Mouse (Mus musculus): ENCODE data around the gene Ncs1. TPM values are rescaled to one million over a fixed set of nuclear protein-coding genes. Genes with fewer than 3 reads are reported as not detected.
A peak's percentile ranks its signal among the peaks of the same experiment; 100 is the strongest.

The Ncs1 gene
- polyA plus RNA-seq, 1 experiment: 0.67 TPM

DNA sequence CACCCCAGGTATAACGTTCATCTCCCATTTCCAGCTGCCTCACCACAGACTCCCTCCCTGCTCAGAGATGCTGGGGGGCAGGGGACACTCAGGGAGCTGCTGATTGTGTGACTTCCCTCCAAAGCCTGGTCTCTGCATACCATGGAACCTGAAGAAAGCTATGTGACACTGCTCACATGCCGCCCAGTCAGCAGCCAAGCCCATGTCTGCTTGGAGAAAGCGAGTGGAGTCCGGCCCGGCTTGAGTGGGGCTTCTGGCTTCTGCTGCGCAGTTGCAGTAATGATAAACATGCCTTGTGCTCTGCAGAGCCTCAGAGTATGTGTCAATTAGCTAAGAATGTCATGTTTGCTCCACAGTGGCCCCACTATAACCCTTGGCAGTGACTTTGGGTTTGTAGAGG, 26.2 kb upstream of the Ncs1 start:
- no peak overlapping the region for H3K27ac ChIP-seq (replicated peaks; ENCODE audit: low read depth, low read length)

DNA sequence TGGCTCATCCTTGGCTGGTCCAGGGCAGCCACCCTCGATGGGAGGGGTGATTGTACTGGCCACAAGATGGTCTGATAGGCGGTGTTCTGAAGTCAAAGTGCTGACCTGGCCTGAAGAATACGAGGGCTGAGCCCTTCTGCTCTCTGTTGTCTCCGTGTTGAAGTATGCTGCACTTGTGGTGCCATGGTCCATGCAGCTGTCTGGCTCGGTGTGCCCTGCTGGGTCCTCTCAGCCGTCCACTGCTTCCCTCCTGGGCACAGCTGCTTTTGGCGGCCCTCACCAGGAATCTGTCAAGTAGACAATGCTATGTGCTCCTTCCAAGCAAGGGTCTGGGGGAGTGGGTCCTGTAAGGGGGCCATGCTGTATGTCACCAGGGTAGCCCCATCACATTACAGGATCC, 24.8 kb upstream of the Ncs1 start:
- H3K4me1 ChIP-seq (ENCODE audit: control insufficient read depth, insufficient read depth, insufficient read length, low read length): no peaks in the 10 kb centered on the region
- no peak overlapping the region for H3K4me3 ChIP-seq (ENCODE audit: insufficient read depth, low read depth, low read length)
- H3K27ac ChIP-seq (replicated peaks; ENCODE audit: low read depth, low read length): no peak overlapping the region

More for the DNA sequence above, 26.2 kb upstream of the Ncs1 start:
- Histone ChIP-seq H3K4me3 (ENCODE audit: insufficient read depth, low read depth, low read length) (no peak overlapping the region), H3K4me1 (ENCODE audit: control insufficient read depth, insufficient read depth, insufficient read length, low read length) (no peaks in the 10 kb centered on the region)

DNA sequence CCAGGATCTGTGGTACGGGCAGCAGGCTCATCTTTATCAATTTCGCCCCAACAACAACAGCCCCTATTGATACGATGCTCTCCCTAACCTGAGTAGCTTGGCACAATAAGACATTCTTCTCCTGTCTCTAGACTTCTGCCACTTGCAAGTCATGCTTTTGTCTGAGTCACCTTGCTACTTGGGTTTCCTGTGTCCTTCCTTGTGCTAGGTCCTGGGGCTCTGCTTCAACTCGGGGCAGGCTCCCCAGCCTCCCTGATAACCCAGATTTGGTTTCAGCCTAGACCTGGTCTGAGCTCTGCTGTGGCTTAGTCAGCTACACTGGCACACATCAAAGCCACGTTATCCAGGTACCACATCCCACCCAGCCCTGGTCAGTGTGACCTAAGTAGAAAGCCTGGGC, 24.0 kb upstream of the Ncs1 start:
- Histone ChIP-seq H3K27ac (replicated peaks; ENCODE audit: low read depth, low read length) (no peak overlapping the region), H3K4me3 (ENCODE audit: insufficient read depth, low read depth, low read length) (no peak overlapping the region), H3K4me1 (ENCODE audit: control insufficient read depth, insufficient read depth, insufficient read length, low read length) (no peaks in the 10 kb centered on the region)

DNA sequence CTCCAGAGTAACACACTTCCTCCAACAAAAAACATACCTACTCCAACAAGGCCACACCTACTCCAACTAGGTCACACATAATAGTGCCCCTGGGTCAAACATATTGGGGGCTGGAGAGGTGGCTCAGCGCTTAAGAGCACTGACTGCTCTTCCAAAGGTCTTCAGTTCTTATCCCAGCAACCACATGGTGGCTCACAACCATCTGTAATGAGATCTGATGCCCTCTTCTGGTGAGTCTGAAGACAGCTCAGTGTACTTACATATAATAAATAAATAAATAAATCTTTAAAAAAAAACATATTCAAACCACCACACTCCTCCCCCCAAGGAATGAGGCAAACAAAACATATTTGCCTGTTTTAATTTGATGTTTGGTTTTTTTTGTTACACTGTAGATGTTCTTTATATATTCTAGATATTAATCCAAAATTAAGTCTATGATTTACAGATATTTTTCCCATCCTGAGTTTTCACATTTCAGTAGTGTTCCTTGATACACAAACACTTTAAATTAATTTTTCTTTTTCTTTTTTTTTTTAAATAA, 16.8 kb upstream of the Ncs1 start:
- H3K4me3 ChIP-seq (ENCODE audit: insufficient read depth, low read depth, low read length): no peak overlapping the region
- H3K27ac ChIP-seq (replicated peaks; ENCODE audit: low read depth, low read length): no peak overlapping the region
- no peaks in the 10 kb centered on the region for H3K4me1 ChIP-seq (ENCODE audit: control insufficient read depth, insufficient read depth, insufficient read length, low read length)

DNA sequence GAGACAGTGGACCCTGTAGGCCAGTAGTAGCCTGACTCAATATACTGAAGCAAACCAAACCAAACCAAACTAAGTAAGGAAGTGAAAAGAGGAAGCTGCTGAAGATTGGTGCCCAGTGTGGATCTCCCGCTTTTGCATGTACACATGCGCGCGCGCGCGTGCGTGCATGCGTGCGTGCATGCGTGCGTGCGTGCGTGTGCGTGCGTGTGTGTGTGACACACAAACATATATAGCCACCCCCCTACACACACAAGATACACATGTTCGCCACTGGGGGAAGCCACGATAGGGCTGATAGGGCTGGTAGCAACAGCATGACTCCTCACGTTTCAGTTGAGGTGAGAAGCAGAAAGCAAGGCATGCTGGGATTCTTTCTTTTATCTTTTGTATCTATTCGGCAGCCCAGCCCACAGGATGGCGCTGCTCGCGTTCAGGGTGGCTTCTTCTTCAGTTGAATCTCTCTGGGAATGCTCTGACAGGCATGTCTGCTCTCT, 6.4 kb upstream of the Ncs1 start:
- no peaks in the 10 kb centered on the region for H3K4me1 ChIP-seq (ENCODE audit: control insufficient read depth, insufficient read depth, insufficient read length, low read length)
- no peak overlapping the region for H3K27ac ChIP-seq (replicated peaks; ENCODE audit: low read depth, low read length)
- H3K4me3 ChIP-seq (ENCODE audit: insufficient read depth, low read depth, low read length): peak overlapping the region; percentile 27

DNA sequence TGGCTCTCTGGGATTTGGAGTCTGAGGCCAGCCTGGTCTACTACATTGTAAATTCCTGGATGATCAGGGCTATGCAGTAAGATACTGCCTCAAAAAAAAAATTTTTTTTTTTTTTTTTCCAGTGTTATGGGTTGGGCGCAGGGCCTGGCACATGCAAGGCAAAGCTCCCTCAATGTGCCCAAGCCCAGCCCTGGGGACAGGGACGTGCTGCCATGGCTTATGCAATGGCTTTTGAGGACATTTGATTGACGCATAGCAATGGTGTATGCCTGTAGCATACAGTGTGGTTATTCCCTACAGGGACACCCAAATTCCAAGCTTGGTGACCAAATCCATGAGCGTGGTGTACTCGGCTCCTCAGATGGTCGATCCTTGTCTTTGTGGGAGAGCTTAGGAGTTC, 5.8 kb upstream of the Ncs1 start:
- Histone ChIP-seq H3K4me1 (ENCODE audit: control insufficient read depth, insufficient read depth, insufficient read length, low read length) (no peaks in the 10 kb centered on the region), H3K27ac (replicated peaks; ENCODE audit: low read depth, low read length) (no peak overlapping the region), H3K4me3 (ENCODE audit: insufficient read depth, low read depth, low read length) (no peak overlapping the region)

DNA sequence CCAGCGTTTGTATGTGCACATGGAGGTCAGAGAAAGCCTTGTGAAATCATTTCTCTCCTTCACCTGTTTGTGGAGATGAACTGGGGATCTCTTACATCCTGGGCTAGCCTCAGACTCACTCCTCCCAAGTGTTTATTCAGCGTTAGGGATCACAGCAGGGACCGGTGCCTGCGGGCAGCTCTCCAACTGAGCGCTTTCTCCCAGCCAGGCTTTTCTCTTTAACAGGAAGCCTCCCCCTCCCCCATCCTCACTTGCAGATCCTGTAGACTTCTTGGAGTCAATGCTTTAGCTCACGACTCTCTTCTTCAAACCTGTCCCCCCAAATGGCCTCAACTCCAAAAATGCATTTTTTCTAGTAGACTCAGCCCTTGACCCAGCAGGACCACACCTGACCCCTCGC, 4.0 kb upstream of the Ncs1 start:
- H3K4me3 ChIP-seq (ENCODE audit: insufficient read depth, low read depth, low read length): no peak overlapping the region
- H3K4me1 ChIP-seq (ENCODE audit: control insufficient read depth, insufficient read depth, insufficient read length, low read length): no peaks in the 10 kb centered on the region
- no peak overlapping the region for H3K27ac ChIP-seq (replicated peaks; ENCODE audit: low read depth, low read length)

DNA sequence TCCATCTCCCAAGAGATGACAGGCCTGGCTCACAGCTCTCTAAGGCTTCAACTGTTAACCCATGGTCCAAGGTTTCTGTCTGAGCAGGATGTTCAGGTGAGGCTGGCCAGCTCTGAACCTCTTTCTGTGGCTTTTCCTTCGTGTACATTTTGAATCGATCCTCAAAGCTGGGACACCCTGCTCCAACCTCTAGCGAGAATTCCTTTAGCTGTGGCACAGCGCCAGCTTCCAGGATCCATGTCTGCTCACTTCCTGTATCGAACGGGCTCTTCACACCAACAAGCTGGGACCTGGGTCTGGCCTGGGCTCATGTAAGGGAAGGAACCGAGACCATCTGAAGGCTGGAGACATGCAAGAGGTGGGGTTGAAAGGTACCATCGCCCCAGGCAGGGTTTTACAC, 1.4 kb upstream of the Ncs1 start:
- H3K27ac ChIP-seq (replicated peaks; ENCODE audit: low read depth, low read length): no peak overlapping the region

DNA sequence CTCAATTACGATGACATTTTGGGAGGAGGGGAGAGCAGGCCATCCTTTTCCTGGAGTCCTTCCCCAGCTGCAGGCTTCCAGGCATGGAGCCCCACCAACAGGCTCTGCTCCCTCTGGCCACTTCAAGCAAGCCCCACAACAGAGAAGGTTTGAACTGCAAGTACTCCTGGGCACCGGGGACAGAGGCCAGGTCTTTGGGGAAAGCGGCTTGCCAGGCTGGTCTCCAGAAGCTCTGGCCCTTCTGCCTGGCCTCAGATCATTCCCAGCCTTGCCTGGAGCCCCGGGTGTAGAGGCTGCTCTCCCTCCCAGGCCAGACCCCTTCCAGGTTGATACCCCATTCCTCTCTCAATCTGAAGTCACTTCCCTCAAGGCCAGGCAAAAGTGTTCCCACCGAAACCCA, 572 bp upstream of the Ncs1 start:
- Histone ChIP-seq H3K4me1 (ENCODE audit: control insufficient read depth, insufficient read depth, insufficient read length, low read length) (no peaks in the 10 kb centered on the region), H3K27ac (replicated peaks; ENCODE audit: low read depth, low read length) (no peak overlapping the region), H3K4me3 (ENCODE audit: insufficient read depth, low read depth, low read length) (peak overlapping the region; percentile 57; the same call in 1 of the 2 replicates)

More for the DNA sequence above, 1.4 kb upstream of the Ncs1 start:
- Histone ChIP-seq H3K4me3 (ENCODE audit: insufficient read depth, low read depth, low read length) (no peak overlapping the region), H3K4me1 (ENCODE audit: control insufficient read depth, insufficient read depth, insufficient read length, low read length) (no peaks in the 10 kb centered on the region)

DNA sequence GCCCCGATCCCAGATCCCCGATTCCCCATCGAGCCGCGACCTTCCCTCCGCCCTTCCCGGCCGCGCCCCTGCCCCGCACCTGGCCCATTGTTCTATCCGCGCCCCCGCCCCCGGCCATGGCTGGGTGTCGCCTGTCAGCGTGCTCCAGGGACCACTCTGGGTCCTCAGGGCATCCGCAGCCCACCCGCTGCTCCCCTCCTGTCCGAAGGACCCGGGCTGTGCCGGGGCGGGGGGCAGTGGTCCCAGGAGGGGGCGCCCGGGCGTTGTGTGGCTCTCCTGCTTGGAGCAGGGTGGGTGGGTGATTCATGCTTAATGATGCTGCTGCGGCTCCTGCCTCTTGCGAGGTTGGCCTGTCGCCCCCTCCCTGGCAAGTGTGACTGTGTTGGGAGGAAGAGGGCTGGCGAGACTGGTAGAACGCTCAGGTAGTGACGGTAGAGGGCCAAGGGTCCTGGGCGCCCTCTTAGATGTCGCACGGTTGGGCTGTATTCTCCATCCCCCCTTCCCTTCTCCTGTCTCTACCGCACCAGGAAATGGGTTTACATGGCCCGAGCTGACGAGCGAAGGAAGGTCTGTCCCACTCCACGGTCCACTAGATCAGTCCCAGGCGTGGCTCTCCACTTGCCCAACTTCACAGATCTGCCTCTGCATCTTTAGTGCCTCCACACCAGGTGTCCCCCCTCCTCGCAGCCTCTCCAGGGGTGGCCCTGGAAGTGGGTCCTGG, 788 bp downstream of the Ncs1 start:
- peak overlapping the region; percentile 57 for H3K4me3 ChIP-seq (ENCODE audit: insufficient read depth, low read depth, low read length)
- no peak overlapping the region for H3K27ac ChIP-seq (replicated peaks; ENCODE audit: low read depth, low read length)
- H3K4me1 ChIP-seq (ENCODE audit: control insufficient read depth, insufficient read depth, insufficient read length, low read length): no peaks in the 10 kb centered on the region

DNA sequence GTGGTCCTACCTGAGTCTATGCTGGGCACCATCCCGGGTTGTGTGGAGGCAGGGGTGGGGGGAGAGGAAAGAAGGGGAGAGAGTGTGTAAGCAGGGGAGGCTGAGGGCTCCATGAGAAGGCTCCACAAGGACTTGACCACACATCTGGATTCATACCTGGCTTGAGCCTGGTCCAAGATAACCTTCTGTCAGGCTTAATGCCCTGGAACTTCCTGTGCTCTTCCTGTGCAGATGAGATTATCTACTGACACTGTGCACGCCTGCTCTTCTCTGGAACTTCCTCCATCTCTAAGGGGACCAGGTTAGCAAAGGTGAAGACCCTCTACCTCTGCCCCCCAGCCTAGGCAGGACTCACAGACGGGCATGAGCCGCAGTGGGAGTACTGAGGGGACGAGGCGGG, 3.2 kb downstream of the Ncs1 start:
- no peak overlapping the region for H3K4me3 ChIP-seq (ENCODE audit: insufficient read depth, low read depth, low read length)
- H3K27ac ChIP-seq (replicated peaks; ENCODE audit: low read depth, low read length): no peak overlapping the region
- H3K4me1 ChIP-seq (ENCODE audit: control insufficient read depth, insufficient read depth, insufficient read length, low read length): no peaks in the 10 kb centered on the region

DNA sequence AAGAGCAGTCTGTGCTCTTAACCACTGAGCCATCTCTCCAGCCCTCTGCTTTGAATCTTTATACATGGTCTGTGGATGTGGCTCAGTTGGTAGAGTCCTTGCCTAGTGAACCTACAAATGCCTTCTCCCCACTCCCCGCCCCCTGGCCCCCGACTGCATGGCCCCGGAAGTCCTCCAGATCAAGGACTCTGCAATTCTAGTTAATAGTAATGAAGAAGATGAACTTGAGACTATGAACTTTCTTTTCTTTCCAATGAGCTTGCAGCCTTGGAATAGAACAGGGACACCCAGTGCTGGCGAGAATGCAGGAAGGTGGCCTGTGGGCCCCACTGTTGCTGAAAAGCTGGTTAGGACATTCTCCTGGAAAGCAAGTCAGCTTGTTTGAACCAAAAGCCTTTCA, 6.5 kb downstream of the Ncs1 start:
- no peaks in the 10 kb centered on the region for H3K4me1 ChIP-seq (ENCODE audit: control insufficient read depth, insufficient read depth, insufficient read length, low read length)
- no peak overlapping the region for H3K4me3 ChIP-seq (ENCODE audit: insufficient read depth, low read depth, low read length)
- no peak overlapping the region for H3K27ac ChIP-seq (replicated peaks; ENCODE audit: low read depth, low read length)

DNA sequence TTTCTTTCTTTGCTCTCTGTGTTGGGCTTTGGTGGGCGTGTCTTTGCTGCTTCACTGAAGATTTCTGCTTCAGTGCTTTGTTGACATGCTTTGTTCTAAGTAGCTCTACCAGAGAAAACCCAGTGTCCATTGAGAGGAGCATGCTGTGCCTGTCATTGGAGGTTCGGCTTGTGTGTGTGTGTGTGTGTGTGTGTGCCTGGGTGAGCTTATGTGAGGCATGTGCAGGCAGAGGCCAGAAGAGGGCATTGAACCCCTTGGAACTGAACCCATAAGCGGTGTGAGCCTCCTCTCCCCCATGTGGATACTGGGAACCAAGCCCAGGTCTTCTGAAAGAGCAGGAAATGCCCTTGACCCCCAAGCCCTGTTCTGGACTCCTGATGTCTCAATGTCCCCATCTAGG, 7.8 kb downstream of the Ncs1 start:
- H3K4me1 ChIP-seq (ENCODE audit: control insufficient read depth, insufficient read depth, insufficient read length, low read length): 0 out of 2 replicates have a peak, but pooled peaks cover under 1% of the 10 kb centered on the region
- no peak overlapping the region for H3K4me3 ChIP-seq (ENCODE audit: insufficient read depth, low read depth, low read length)
- H3K27ac ChIP-seq (replicated peaks; ENCODE audit: low read depth, low read length): no peak overlapping the region

DNA sequence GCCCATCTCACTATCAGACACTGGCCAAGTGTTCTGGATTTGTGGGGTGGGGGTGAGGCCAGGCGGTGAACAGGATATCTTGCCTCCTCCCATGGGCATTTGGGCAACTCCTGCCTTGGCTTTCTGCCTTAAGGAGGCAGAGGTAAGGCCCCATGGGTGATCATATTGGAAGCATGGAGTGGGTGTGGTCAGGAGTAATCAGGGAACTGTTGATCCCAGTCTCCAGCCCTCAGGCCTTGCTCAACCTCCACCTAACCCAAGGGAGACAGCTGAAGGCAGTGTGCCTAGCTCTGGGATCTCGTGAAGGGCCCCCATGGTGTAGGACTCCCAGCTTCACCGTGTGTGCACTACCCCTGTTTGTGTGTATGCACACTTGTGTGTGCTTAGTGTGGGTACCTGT, 9.2 kb downstream of the Ncs1 start:
- H3K4me1 ChIP-seq (ENCODE audit: control insufficient read depth, insufficient read depth, insufficient read length, low read length): 0 out of 2 replicates have a peak, but pooled peaks cover 3% of the 10 kb centered on the region
- no peak overlapping the region for H3K27ac ChIP-seq (replicated peaks; ENCODE audit: low read depth, low read length)
- no peak overlapping the region for H3K4me3 ChIP-seq (ENCODE audit: insufficient read depth, low read depth, low read length)

DNA sequence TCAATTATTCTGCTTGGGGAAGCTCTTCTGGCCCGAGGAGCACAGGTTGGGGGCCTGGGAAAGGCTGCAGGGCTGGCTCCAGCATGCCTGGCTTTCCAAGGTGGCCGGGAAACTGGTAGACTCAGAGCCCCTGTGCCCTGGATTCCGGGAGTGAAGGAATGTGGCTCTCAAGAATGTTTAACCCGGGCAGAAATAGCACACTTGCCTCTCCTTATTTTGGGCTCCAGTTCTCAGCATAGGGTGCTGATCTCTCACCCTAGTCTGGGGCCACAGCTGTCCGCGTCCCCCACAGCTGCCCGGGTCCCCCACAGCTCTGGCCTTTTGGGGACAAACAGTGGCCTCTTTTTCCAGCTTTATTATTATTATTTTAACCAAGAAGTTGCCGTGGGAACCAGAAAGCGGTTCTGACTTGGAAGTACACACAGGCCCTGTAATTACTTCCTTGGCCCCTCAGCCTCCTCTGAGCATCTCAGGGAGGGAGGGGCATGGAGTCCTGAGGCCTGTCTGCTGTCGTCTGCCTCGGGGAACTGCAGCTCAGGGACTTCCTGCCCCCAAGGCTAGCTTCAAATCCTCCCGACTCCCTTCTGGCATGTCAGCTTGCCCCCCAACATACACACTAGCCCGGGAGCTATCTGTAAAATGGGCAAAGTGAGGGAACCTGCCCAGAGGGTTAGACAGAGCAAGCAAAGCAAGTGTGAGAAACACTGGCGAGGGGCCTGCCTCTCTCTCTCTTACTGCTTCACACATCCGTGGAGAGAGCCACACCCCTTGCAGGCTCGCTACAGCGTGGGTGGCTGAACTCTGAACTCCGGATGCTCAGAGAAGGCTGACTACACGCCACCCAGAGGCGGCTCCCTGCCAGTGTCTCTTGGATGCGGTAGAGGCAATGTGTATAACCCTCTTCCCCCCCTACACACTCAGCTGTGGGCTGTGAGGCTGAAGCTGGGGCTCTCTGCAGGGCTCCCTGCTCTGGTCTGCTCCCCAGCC, 10.6 kb downstream of the Ncs1 start:
- Histone ChIP-seq H3K4me1 (ENCODE audit: control insufficient read depth, insufficient read depth, insufficient read length, low read length) (0 out of 2 replicates have a peak, but pooled peaks cover 3% of the 10 kb centered on the region), H3K4me3 (ENCODE audit: insufficient read depth, low read depth, low read length) (0 out of 2 replicates have a peak overlapping the region, but pooled peaks have one; percentile 11), H3K27ac (replicated peaks; ENCODE audit: low read depth, low read length) (peak overlapping the region; percentile 82)
